Mouse (Mus musculus): ENCODE data around the gene Tex2. TPM values are rescaled to one million over a fixed set of nuclear protein-coding genes. Genes with fewer than 3 reads are reported as not detected.

Tex2 gene
- polyA plus RNA-seq, 1 experiment from 2014 or later = 12.2 TPM

DNA sequence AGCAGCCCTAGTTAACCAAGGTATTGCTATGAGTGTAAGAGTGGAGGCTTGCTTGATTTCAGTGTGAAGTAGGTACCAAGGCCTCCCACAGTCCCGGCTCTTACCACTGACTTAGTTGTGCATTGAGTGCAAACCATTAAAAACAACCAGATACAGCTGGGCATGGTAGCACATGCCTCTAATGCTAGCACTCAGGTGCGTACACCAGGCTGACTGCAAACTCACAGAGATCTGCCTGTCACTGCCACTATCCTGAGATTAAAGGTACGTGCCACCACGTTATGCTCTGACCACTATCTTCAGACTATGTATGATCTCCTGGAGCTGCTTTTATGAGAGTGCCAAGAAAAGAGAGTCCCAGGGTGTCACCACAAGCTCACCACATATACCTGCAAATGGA is 67.1 kb downstream of the Tex2 start:
- ATAC-seq (ENCODE audit: low read depth) = no peak
- Histone ChIP-seq H3K36me3 (ENCODE audit: control insufficient read depth, insufficient read depth) (peaks cover 5% of the 10 kb centered on the region), H3K9ac (ENCODE audit: low read depth, low read length) (no peak overlapping the region), H3K4me2 (ENCODE audit: low read depth, low read length) (no peak overlapping the region), H3K27me3 (ENCODE audit: control insufficient read depth, insufficient read depth, low read depth, low read length) (no peaks in the 10 kb centered on the region), H3K4me3 (ENCODE audit: low read depth, low read length) (no peak overlapping the region), H3K9me3 (replicated peaks; ENCODE audit: control insufficient read depth, low read length) (no peaks in the 10 kb centered on the region), H3K4me1 (ENCODE audit: control insufficient read depth, low read depth, low read length) (no peaks in the 10 kb centered on the region; the same call in 1 of the 2 replicates), H3K27ac (ENCODE audit: low read length) (no peak overlapping the region)
- 87% methylated on average over 4 of the region's 4 CpGs for WGBS (ENCODE audit: insufficient replicate concordance)

GRCm38 (mm10) chr11:106544916-106545315 is 68.3 kb downstream of the Tex2 start:
- peaks cover 5% of the 10 kb centered on the region for H3K36me3 ChIP-seq (ENCODE audit: control insufficient read depth, insufficient read depth)

GRCm38 (mm10) chr11:106544133-106544532 is 69.1 kb downstream of the Tex2 start:
- peaks cover 5% of the 10 kb centered on the region for H3K36me3 ChIP-seq (ENCODE audit: control insufficient read depth, insufficient read depth)
- no peaks in the 10 kb centered on the region for H3K9me3 ChIP-seq (replicated peaks; ENCODE audit: control insufficient read depth, low read length)
- no peak overlapping the region for H3K4me3 ChIP-seq (ENCODE audit: low read depth, low read length)
- no peaks in the 10 kb centered on the region; the same call in 1 of the 2 replicates for H3K4me1 ChIP-seq (ENCODE audit: control insufficient read depth, low read depth, low read length)
- H3K9ac ChIP-seq (ENCODE audit: low read depth, low read length) = no peak overlapping the region
- H3K4me2 ChIP-seq (ENCODE audit: low read depth, low read length) = no peak overlapping the region
- 79% methylated on average over 11 of the region's 11 CpGs for WGBS (ENCODE audit: insufficient replicate concordance)
- ATAC-seq (ENCODE audit: low read depth) = no peak
- H3K27me3 ChIP-seq (ENCODE audit: control insufficient read depth, insufficient read depth, low read depth, low read length) = no peaks in the 10 kb centered on the region
- no peak overlapping the region for H3K27ac ChIP-seq (ENCODE audit: low read length)

More at GRCm38 (mm10) chr11:106544916-106545315, 68.3 kb downstream of the Tex2 start:
- no peak overlapping the region for H3K9ac ChIP-seq (ENCODE audit: low read depth, low read length)
- no peaks in the 10 kb centered on the region; the same call in 1 of the 2 replicates for H3K4me1 ChIP-seq (ENCODE audit: control insufficient read depth, low read depth, low read length)
- H3K4me2 ChIP-seq (ENCODE audit: low read depth, low read length) = no peak overlapping the region
- no peaks in the 10 kb centered on the region for H3K27me3 ChIP-seq (ENCODE audit: control insufficient read depth, insufficient read depth, low read depth, low read length)
- no peak for ATAC-seq (ENCODE audit: low read depth)
- H3K4me3 ChIP-seq (ENCODE audit: low read depth, low read length) = no peak overlapping the region
- no peaks in the 10 kb centered on the region for H3K9me3 ChIP-seq (replicated peaks; ENCODE audit: control insufficient read depth, low read length)
- no peak overlapping the region for H3K27ac ChIP-seq (ENCODE audit: low read length)
- WGBS (ENCODE audit: insufficient replicate concordance) = 72% methylated on average over 9 of the region's 9 CpGs

DNA sequence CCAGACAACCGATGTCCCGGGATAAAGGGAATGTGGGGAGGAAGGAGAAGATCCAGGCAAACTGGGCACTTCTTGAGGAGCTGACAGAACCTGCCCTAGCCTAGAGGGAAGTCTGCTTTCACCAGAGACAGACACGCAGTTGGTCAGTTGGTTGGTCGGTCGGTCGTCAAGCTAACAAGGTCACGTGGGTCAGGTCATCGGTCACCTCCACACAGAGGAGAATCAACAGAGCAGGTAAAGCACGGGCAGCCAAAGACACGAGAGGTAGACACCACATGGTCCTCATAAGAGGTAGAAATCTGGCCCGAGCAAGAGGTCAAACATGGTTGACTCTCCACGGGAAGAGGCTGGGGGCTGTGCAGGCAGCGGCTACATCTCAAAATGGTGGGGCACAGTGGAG is 70.2 kb downstream of the Tex2 start:
- H3K27me3 ChIP-seq (ENCODE audit: control insufficient read depth, insufficient read depth, low read depth, low read length) = no peaks in the 10 kb centered on the region
- 74% methylated on average over 13 of the region's 13 CpGs for WGBS (ENCODE audit: insufficient replicate concordance)
- H3K27ac ChIP-seq (ENCODE audit: low read length) = no peak overlapping the region
- no peak overlapping the region for H3K9ac ChIP-seq (ENCODE audit: low read depth, low read length)
- no peak overlapping the region for H3K4me3 ChIP-seq (ENCODE audit: low read depth, low read length)
- no peak overlapping the region for H3K4me2 ChIP-seq (ENCODE audit: low read depth, low read length)
- no peaks in the 10 kb centered on the region; the same call in 1 of the 2 replicates for H3K4me1 ChIP-seq (ENCODE audit: control insufficient read depth, low read depth, low read length)
- peak; percentile 59 for ATAC-seq (ENCODE audit: low read depth)
- no peaks in the 10 kb centered on the region for H3K9me3 ChIP-seq (replicated peaks; ENCODE audit: control insufficient read depth, low read length)
- H3K36me3 ChIP-seq (ENCODE audit: control insufficient read depth, insufficient read depth) = peaks cover 3% of the 10 kb centered on the region

DNA sequence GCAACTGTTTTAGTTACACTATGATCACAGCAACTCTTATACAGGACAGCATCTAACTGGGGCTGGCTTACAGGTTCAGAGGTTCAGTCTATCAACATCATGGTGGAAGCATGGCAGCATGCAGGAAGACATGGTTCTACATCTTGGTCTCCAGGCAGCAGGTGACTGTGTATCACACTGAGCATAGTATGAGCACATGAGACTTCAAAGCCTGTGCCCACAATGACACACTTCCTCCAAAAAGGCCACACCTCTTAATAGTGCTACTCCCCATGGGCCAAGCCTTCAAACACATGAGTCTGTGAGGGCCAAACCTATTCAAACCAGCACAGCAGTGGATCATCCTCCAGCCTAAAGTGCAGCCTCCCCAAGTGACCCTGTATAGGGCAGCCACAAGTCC is 70.8 kb downstream of the Tex2 start:
- Histone ChIP-seq H3K27me3 (ENCODE audit: control insufficient read depth, insufficient read depth, low read depth, low read length) (no peaks in the 10 kb centered on the region), H3K4me3 (ENCODE audit: low read depth, low read length) (no peak overlapping the region), H3K27ac (ENCODE audit: low read length) (no peak overlapping the region), H3K4me2 (ENCODE audit: low read depth, low read length) (no peak overlapping the region), H3K36me3 (ENCODE audit: control insufficient read depth, insufficient read depth) (peaks cover 2% of the 10 kb centered on the region), H3K9ac (ENCODE audit: low read depth, low read length) (no peak overlapping the region), H3K4me1 (ENCODE audit: control insufficient read depth, low read depth, low read length) (no peaks in the 10 kb centered on the region; the same call in none of the 2 replicates), H3K9me3 (replicated peaks; ENCODE audit: control insufficient read depth, low read length) (no peaks in the 10 kb centered on the region)
- no peak for ATAC-seq (ENCODE audit: low read depth)

- Histone ChIP-seq H3K4me1 (ENCODE audit: control insufficient read depth, low read depth, low read length) (peaks cover 9% of the 10 kb centered on the region), H3K9me3 (replicated peaks; ENCODE audit: control insufficient read depth, low read length) (no peaks in the 10 kb centered on the region), H3K27ac (ENCODE audit: low read length) (no peak overlapping the region), H3K4me3 (ENCODE audit: low read depth, low read length) (no peak overlapping the region), H3K27me3 (ENCODE audit: control insufficient read depth, insufficient read depth, low read depth, low read length) (no peaks in the 10 kb centered on the region), H3K4me2 (ENCODE audit: low read depth, low read length) (no peak overlapping the region), H3K36me3 (ENCODE audit: control insufficient read depth, insufficient read depth) (peaks cover 2% of the 10 kb centered on the region), H3K9ac (ENCODE audit: low read depth, low read length) (no peak overlapping the region)
- 48% methylated on average over 13 of the region's 13 CpGs for WGBS (ENCODE audit: insufficient replicate concordance)
- ATAC-seq (ENCODE audit: low read depth) = no peak
These were observed 72.5 kb downstream of the Tex2 start for GRCm38 (mm10) chr11:106540506-106541268.

DNA sequence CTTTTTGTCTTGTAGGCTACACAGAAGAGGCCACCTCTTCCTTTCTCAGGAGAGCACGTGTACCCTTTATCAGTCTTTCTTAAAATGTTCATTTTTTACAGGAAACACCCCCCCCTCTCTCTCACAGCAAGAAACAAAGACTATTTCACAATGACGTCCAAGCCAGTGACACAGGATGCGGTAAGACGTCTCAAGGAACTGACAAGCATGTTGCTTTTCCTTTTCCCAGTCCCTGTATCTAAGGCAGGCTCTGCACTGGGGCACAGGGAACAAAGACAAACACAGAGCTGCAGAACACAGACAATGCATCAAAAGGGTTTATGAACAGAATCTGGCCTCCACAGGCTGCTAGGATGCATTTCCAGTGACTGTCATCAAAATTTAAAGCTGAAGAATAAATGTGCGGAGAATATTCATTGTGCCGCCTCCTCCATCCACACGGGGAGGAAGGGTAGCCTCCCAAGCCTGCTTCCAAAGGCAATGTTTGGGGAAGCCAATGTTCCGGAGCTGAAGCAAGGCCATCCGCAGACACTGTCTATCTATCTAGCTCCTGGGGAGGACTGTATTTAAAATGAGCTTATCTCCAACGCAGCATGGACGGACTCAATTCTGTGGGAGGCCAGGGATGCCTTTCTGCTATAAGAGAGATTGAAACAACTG is 76.8 kb downstream of the Tex2 start:
- Histone ChIP-seq H3K9me3 (replicated peaks; ENCODE audit: control insufficient read depth, low read length) (no peaks in the 10 kb centered on the region), H3K9ac (ENCODE audit: low read depth, low read length) (no peak overlapping the region), H3K36me3 (ENCODE audit: control insufficient read depth, insufficient read depth) (peaks cover 8% of the 10 kb centered on the region), H3K4me2 (ENCODE audit: low read depth, low read length) (peak overlapping the region; percentile 5; the same call in 1 of the 2 replicates), H3K27me3 (ENCODE audit: control insufficient read depth, insufficient read depth, low read depth, low read length) (no peaks in the 10 kb centered on the region), H3K4me1 (ENCODE audit: control insufficient read depth, low read depth, low read length) (peaks cover 9% of the 10 kb centered on the region), H3K27ac (ENCODE audit: low read length) (peak overlapping the region; percentile 62), H3K4me3 (ENCODE audit: low read depth, low read length) (no peak overlapping the region)
- peak; percentile 59 for ATAC-seq (ENCODE audit: low read depth)
- 24% methylated on average over 11 of the region's 11 CpGs for WGBS (ENCODE audit: insufficient replicate concordance)

- no peak overlapping the region for H3K9ac ChIP-seq (ENCODE audit: low read depth, low read length)
- no peaks in the 10 kb centered on the region for H3K27me3 ChIP-seq (ENCODE audit: control insufficient read depth, insufficient read depth, low read depth, low read length)
- no peaks in the 10 kb centered on the region for H3K9me3 ChIP-seq (replicated peaks; ENCODE audit: control insufficient read depth, low read length)
- ATAC-seq (ENCODE audit: low read depth) = no peak
- H3K36me3 ChIP-seq (ENCODE audit: control insufficient read depth, insufficient read depth) = peaks cover 10% of the 10 kb centered on the region
- no peak overlapping the region for H3K4me2 ChIP-seq (ENCODE audit: low read depth, low read length)
- H3K4me3 ChIP-seq (ENCODE audit: low read depth, low read length) = no peak overlapping the region
- peaks cover 9% of the 10 kb centered on the region for H3K4me1 ChIP-seq (ENCODE audit: control insufficient read depth, low read depth, low read length)
- peak overlapping the region; percentile 48 for H3K27ac ChIP-seq (ENCODE audit: low read length)
- 66% methylated on average over 9 of the region's 9 CpGs for WGBS (ENCODE audit: insufficient replicate concordance)
These were observed 77.5 kb downstream of the Tex2 start for GRCm38 (mm10) chr11:106535660-106536252.
